ENCODE assay signal across 17 mouse cellular contexts in genomic region chr12:85264940-85265339, GRCm38 (mm10). TPM values are rescaled to one million over a fixed set of nuclear protein-coding genes. Genes with fewer than 3 reads are reported as not detected.
DNase-seq lines count a peak whose midpoint lies in the region; ATAC-seq and TF ChIP-seq lines count a peak whose summit lies in the region.
"Had no signal": no experiment of that assay in that cellular context is flagged by ENCODE, and none has a peak within 500 bp of the region (broad histone marks: within the 10 kb centered on the region; RNA-seq: fewer than 3 reads in every experiment).

No protein-coding gene starts in this region.

- WGBS in hindbrain, embryonic 14.5 days, result 72% methylated on average over 7 of the region's 7 CpGs
- 70% methylated on average over 7 of the region's 7 CpGs for WGBS in hindbrain, embryonic 13.5 days
- WGBS in lung, embryonic 16.5 days, result 42% methylated on average over 7 of the region's 7 CpGs
- WGBS in limb, embryonic 10.5 days, result 41% methylated on average over 7 of the region's 7 CpGs
- WGBS in stomach, embryonic 16.5 days, result 38% methylated on average over 7 of the region's 7 CpGs

- H3K4me2 ChIP-seq in hindbrain, embryonic 14.5 days (replicated peaks), result no peak overlapping the region
- no peak overlapping the region for H3K4me2 ChIP-seq in hindbrain, embryonic 13.5 days
- no peak overlapping the region for H3K4me2 ChIP-seq in lung, embryonic 16.5 days (ENCODE audit: low read depth, low read length)
- H3K4me2 ChIP-seq in stomach, embryonic 16.5 days (ENCODE audit: low read depth, low read length), result no peak overlapping the region
- H3K4me2 ChIP-seq: heart, embryonic 11.5 days; liver, embryonic 13.5 days; midbrain, embryonic 13.5 days had no signal

- DNase-seq in hindbrain, embryonic 14.5 days (ENCODE audit: low spot score), result peak; percentile 30
- no peak for DNase-seq in lung, postnatal 4 days
- peak; percentile 48 for DNase-seq in limb, embryonic 10.5 days (ENCODE audit: low spot score)
- no peak for DNase-seq in urinary bladder, postnatal 4 days (ENCODE audit: low spot score in 2 of 2)
- DNase-seq in left cerebral cortex, adult 2 months (ENCODE audit: extremely low spot score in 1 of 2, low spot score in 2 of 2), result no peak
- DNase-seq: cerebellum, adult 11 months; gastrocnemius, postnatal 25 days; kidney, adult 18-20 months; liver, embryonic 13.5 days; lung, postnatal 36 days; spleen, adult 18-20 months had no signal

- ATAC-seq in hindbrain, embryonic 14.5 days (ENCODE audit: low FRiP score), result no peak
- no peak for ATAC-seq in hindbrain, embryonic 13.5 days (ENCODE audit: low FRiP score)
- peak; percentile 49; the same call in 1 of the 2 replicates for ATAC-seq in lung, embryonic 16.5 days (ENCODE audit: low read depth)
- no peak; the same call in 1 of the 2 replicates for ATAC-seq in stomach, embryonic 16.5 days (ENCODE audit: insufficient read depth, low FRiP score)
- ATAC-seq: forebrain, postnatal 0 days; midbrain, embryonic 13.5 days had no signal

- H3K4me3 ChIP-seq in hindbrain, embryonic 14.5 days (replicated peaks; ENCODE audit: low read length), result no peak overlapping the region
- no peak overlapping the region for H3K4me3 ChIP-seq in hindbrain, embryonic 13.5 days
- no peak overlapping the region for H3K4me3 ChIP-seq in lung, embryonic 16.5 days (ENCODE audit: low read length)
- no peak overlapping the region for H3K4me3 ChIP-seq in limb, embryonic 10.5 days
- no peak overlapping the region for H3K4me3 ChIP-seq in stomach, embryonic 16.5 days (replicated peaks; ENCODE audit: low read length)
- no peak overlapping the region for H3K4me3 ChIP-seq in left cerebral cortex, adult 2 months
- H3K4me3 ChIP-seq: liver, embryonic 13.5 days; midbrain, embryonic 13.5 days had no signal

- peaks cover 8% of the 10 kb centered on the region; the same call in 1 of the 2 replicates for H3K36me3 ChIP-seq in hindbrain, embryonic 14.5 days (replicated peaks; ENCODE audit: control insufficient read depth, insufficient read depth)
- peaks cover 20% of the 10 kb centered on the region for H3K36me3 ChIP-seq in hindbrain, embryonic 13.5 days
- H3K36me3 ChIP-seq in lung, embryonic 16.5 days (ENCODE audit: control insufficient read depth, insufficient read depth, low read length), result peaks cover 4% of the 10 kb centered on the region; the same call in 1 of the 2 replicates
- peaks cover 15% of the 10 kb centered on the region for H3K36me3 ChIP-seq in limb, embryonic 10.5 days
- H3K36me3 ChIP-seq in stomach, embryonic 16.5 days (ENCODE audit: control insufficient read depth, insufficient read depth, low read length), result no peaks in the 10 kb centered on the region
- H3K36me3 ChIP-seq: midbrain, embryonic 13.5 days had no signal

- H3K9me3 ChIP-seq in hindbrain, embryonic 14.5 days (ENCODE audit: control insufficient read depth, low read length), result no peaks in the 10 kb centered on the region
- H3K9me3 ChIP-seq in hindbrain, embryonic 13.5 days, result no peaks in the 10 kb centered on the region
- no peaks in the 10 kb centered on the region for H3K9me3 ChIP-seq in lung, embryonic 16.5 days (ENCODE audit: control insufficient read depth, low read length)
- no peaks in the 10 kb centered on the region for H3K9me3 ChIP-seq in limb, embryonic 10.5 days (replicated peaks)
- H3K9me3 ChIP-seq in stomach, embryonic 16.5 days (replicated peaks; ENCODE audit: control insufficient read depth, low read length), result no peaks in the 10 kb centered on the region; the same call in 1 of the 2 replicates
- H3K9me3 ChIP-seq: liver, embryonic 13.5 days; midbrain, embryonic 13.5 days had no signal

- no peak for TF ChIP-seq CTCF in left cerebral cortex, adult 2 months (IDR thresholded peaks at IDR 0.05)

- intact Hi-C loops in left cerebral cortex, adult 2 months (cut with DNase I), result no loop called here

- H3K4me1 ChIP-seq in hindbrain, embryonic 14.5 days (replicated peaks; ENCODE audit: control insufficient read depth, insufficient read depth, low read length), result 0 out of 2 replicates have a peak, but pooled peaks cover 3% of the 10 kb centered on the region
- peaks cover 10% of the 10 kb centered on the region; the same call in 1 of the 2 replicates for H3K4me1 ChIP-seq in hindbrain, embryonic 13.5 days (replicated peaks)
- H3K4me1 ChIP-seq in lung, embryonic 16.5 days (replicated peaks; ENCODE audit: control insufficient read depth, insufficient read depth, low read length), result peaks cover 6% of the 10 kb centered on the region; the same call in 1 of the 2 replicates
- peaks cover 41% of the 10 kb centered on the region for H3K4me1 ChIP-seq in limb, embryonic 10.5 days
- H3K4me1 ChIP-seq in stomach, embryonic 16.5 days (ENCODE audit: control insufficient read depth, insufficient read depth, low read length), result peaks cover 20% of the 10 kb centered on the region; the same call in 1 of the 2 replicates

- no peaks in the 10 kb centered on the region for H3K27me3 ChIP-seq in hindbrain, embryonic 14.5 days (ENCODE audit: control insufficient read depth, insufficient read depth, low read length)
- H3K27me3 ChIP-seq in hindbrain, embryonic 13.5 days, result no peaks in the 10 kb centered on the region
- no peaks in the 10 kb centered on the region for H3K27me3 ChIP-seq in lung, embryonic 16.5 days (ENCODE audit: control insufficient read depth, insufficient read depth, low read depth, low read length)
- H3K27me3 ChIP-seq in limb, embryonic 10.5 days (ENCODE audit: low read depth, poor library complexity, severe bottlenecking), result no peaks in the 10 kb centered on the region
- H3K27me3 ChIP-seq in stomach, embryonic 16.5 days (ENCODE audit: control insufficient read depth, insufficient read depth, low read length), result no peaks in the 10 kb centered on the region
- H3K27me3 ChIP-seq: liver, embryonic 13.5 days; midbrain, embryonic 13.5 days had no signal

- no peak overlapping the region for H3K9ac ChIP-seq in hindbrain, embryonic 14.5 days
- no peak overlapping the region for H3K9ac ChIP-seq in hindbrain, embryonic 13.5 days
- H3K9ac ChIP-seq in lung, embryonic 16.5 days (ENCODE audit: low read length), result no peak overlapping the region
- no peak overlapping the region for H3K9ac ChIP-seq in stomach, embryonic 16.5 days (ENCODE audit: low read length)
- H3K9ac ChIP-seq: forebrain, postnatal 0 days; liver, embryonic 13.5 days; midbrain, embryonic 13.5 days had no signal

- H3K27ac ChIP-seq in hindbrain, embryonic 14.5 days, result no peak overlapping the region
- no peak overlapping the region for H3K27ac ChIP-seq in hindbrain, embryonic 13.5 days
- peak overlapping the region; percentile 5; the same call in 1 of the 2 replicates for H3K27ac ChIP-seq in lung, embryonic 16.5 days (ENCODE audit: low read length)
- H3K27ac ChIP-seq in limb, embryonic 10.5 days, result peak overlapping the region; percentile 67; the same call in 1 of the 2 replicates
- peak overlapping the region; percentile 42; the same call in 1 of the 2 replicates for H3K27ac ChIP-seq in stomach, embryonic 16.5 days (ENCODE audit: low read length)
- no peak overlapping the region for H3K27ac ChIP-seq in left cerebral cortex, adult 2 months
- H3K27ac ChIP-seq: liver, embryonic 13.5 days; midbrain, embryonic 13.5 days had no signal

RNA-seq across cellular contexts. Expression of gene Mlh3, which starts 5.5 kb away (rescaled TPM):
- 9.4 and 9.5 TPM in 2 replicates for polyA plus RNA-seq in hindbrain, embryonic 14.5 days (2014; fragmentation: Nextera tagmentation; extraction: Ambion mirVana)
- polyA plus RNA-seq in hindbrain, embryonic 13.5 days (2015; fragmentation: Nextera tagmentation; extraction: Ambion mirVana), result 9.2 and 9.8 TPM in 2 replicates
- polyA plus RNA-seq in lung, embryonic 16.5 days (2015; fragmentation: Nextera tagmentation; extraction: Ambion mirVana), result 8.5 and 9.0 TPM in 2 replicates
- 7.0 and 8.2 TPM in 2 replicates for polyA plus RNA-seq in limb, embryonic 10.5 days (2016; fragmentation: Nextera tagmentation; extraction: Ambion mirVana)
- 6.6 and 8.4 TPM in 2 replicates for polyA plus RNA-seq in stomach, embryonic 16.5 days (2015; fragmentation: Nextera tagmentation; extraction: Ambion mirVana)
- 10 to 100 TPM; 16.6 to 17.4 TPM for total RNA-seq in left cerebral cortex, adult 2 months (2021)

RNA-seq across cellular contexts. Expression of gene Acyp1, which starts 23.3 kb away (rescaled TPM):
- 46.8 and 59.1 TPM in 2 replicates for polyA plus RNA-seq in hindbrain, embryonic 14.5 days (2014; fragmentation: Nextera tagmentation; extraction: Ambion mirVana)
- polyA plus RNA-seq in hindbrain, embryonic 13.5 days (2015; fragmentation: Nextera tagmentation; extraction: Ambion mirVana), result 65.8 and 72.4 TPM in 2 replicates
- 67.5 and 70.2 TPM in 2 replicates for polyA plus RNA-seq in lung, embryonic 16.5 days (2015; fragmentation: Nextera tagmentation; extraction: Ambion mirVana)
- polyA plus RNA-seq in limb, embryonic 10.5 days (2016; fragmentation: Nextera tagmentation; extraction: Ambion mirVana), result 47.2 and 54.2 TPM in 2 replicates
- 39.5 and 50.6 TPM in 2 replicates for polyA plus RNA-seq in stomach, embryonic 16.5 days (2015; fragmentation: Nextera tagmentation; extraction: Ambion mirVana)
- 10 to 100 TPM; 32.9 to 37.4 TPM for total RNA-seq in left cerebral cortex, adult 2 months (2021)

RNA-seq across cellular contexts. Expression of gene Zc2hc1c, which starts 23.5 kb away (rescaled TPM):
- 1.9 and 2.0 TPM in 2 replicates for polyA plus RNA-seq in hindbrain, embryonic 14.5 days (2014; fragmentation: Nextera tagmentation; extraction: Ambion mirVana)
- polyA plus RNA-seq in hindbrain, embryonic 13.5 days (2015; fragmentation: Nextera tagmentation; extraction: Ambion mirVana), result 1.2 and 1.5 TPM in 2 replicates
- polyA plus RNA-seq in lung, embryonic 16.5 days (2015; fragmentation: Nextera tagmentation; extraction: Ambion mirVana), result 2.5 and 2.9 TPM in 2 replicates
- 0.68 and 0.91 TPM in 2 replicates for polyA plus RNA-seq in limb, embryonic 10.5 days (2016; fragmentation: Nextera tagmentation; extraction: Ambion mirVana)
- 2.0 and 2.1 TPM in 2 replicates for polyA plus RNA-seq in stomach, embryonic 16.5 days (2015; fragmentation: Nextera tagmentation; extraction: Ambion mirVana)
- 1 to 10 TPM; 2.0 to 2.8 TPM for total RNA-seq in left cerebral cortex, adult 2 months (2021)

RNA-seq across cellular contexts. Expression of gene Eif2b2, which starts 45.7 kb away (rescaled TPM):
- 68.6 and 77.6 TPM in 2 replicates for polyA plus RNA-seq in hindbrain, embryonic 14.5 days (2014; fragmentation: Nextera tagmentation; extraction: Ambion mirVana)
- 84.4 and 84.5 TPM in 2 replicates for polyA plus RNA-seq in hindbrain, embryonic 13.5 days (2015; fragmentation: Nextera tagmentation; extraction: Ambion mirVana)
- 83.3 and 86.6 TPM in 2 replicates for polyA plus RNA-seq in lung, embryonic 16.5 days (2015; fragmentation: Nextera tagmentation; extraction: Ambion mirVana)
- 126 and 133 TPM in 2 replicates for polyA plus RNA-seq in limb, embryonic 10.5 days (2016; fragmentation: Nextera tagmentation; extraction: Ambion mirVana)
- polyA plus RNA-seq in stomach, embryonic 16.5 days (2015; fragmentation: Nextera tagmentation; extraction: Ambion mirVana), result 72.9 and 82.5 TPM in 2 replicates
- 10 to 100 TPM; 58.5 to 74.0 TPM for total RNA-seq in left cerebral cortex, adult 2 months (2021)

Comparison
In these comparisons a context has a peak if more than half of its experiments do, and no peak if none do; other contexts are left out.
1. DNase-seq: peak in hindbrain, embryonic 14.5 days (single experiment) and limb, embryonic 10.5 days (single experiment); none in lung, postnatal 4 days (0 of 2), urinary bladder, postnatal 4 days (0 of 2) and left cerebral cortex, adult 2 months (0 of 2).
2. H3K27ac ChIP-seq: peak in lung, embryonic 16.5 days (single experiment), limb, embryonic 10.5 days (single experiment) and stomach, embryonic 16.5 days (single experiment); none in hindbrain, embryonic 14.5 days (single experiment), hindbrain, embryonic 13.5 days (single experiment) and left cerebral cortex, adult 2 months (single experiment).